17 mouse cellular contexts compared by ENCODE assay signal in the genomic region with DNA sequence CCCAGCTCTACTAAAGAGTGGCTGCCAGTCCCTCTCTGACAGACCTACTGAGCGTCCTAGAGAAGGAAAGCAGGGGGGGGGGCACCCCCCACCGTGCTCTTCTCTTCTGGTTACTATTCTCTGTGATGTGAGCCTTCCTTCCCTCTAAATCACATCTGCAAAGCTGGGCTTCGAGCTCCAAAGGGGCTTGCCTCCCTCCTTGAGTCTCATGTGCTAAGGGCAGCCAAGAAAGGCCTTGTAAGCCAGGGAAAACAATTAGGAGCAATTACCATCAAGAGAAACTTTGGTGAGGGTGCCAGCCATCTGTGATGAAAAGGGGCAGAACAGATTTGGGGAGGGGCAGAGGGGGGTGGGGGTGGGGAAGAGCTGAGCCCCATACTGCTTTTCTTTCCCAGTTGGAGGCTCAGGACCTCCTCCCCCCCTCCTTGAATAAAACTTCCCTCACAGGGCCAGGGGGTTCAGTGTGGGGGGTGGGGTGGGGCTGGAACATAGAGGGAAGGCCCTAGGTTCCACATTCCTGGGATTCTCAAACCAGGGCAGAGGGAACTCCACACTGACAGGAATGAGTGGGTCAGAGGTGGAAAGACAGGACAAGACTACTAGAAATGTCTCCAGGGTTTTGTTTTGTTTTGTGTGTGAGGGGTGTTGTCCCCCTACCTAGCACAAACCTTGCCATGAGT. TPM values are rescaled to one million over a fixed set of nuclear protein-coding genes. Genes with fewer than 3 reads are reported as not detected.
DNase-seq lines count a peak whose midpoint lies in the region; ATAC-seq and TF ChIP-seq lines count a peak whose summit lies in the region.
"Had no signal": no experiment of that assay in that cellular context is flagged by ENCODE, and none has a peak within 500 bp of the region (broad histone marks: within the 10 kb centered on the region; RNA-seq: fewer than 3 reads in every experiment).

No protein-coding gene starts in this region.

- H3K4me2 ChIP-seq in heart, embryonic 13.5 days: no peak overlapping the region
- no peak overlapping the region for H3K4me2 ChIP-seq in embryonic facial prominence, embryonic 14.5 days (ENCODE audit: low read depth, low read length)
- no peak overlapping the region for H3K4me2 ChIP-seq in limb, embryonic 12.5 days
- H3K4me2 ChIP-seq: hindbrain, embryonic 13.5 days; liver, embryonic 13.5 days had no signal

- no peak overlapping the region for H3K27ac ChIP-seq in heart, embryonic 13.5 days (replicated peaks)
- no peak overlapping the region; the same call in 1 of the 2 replicates for H3K27ac ChIP-seq in embryonic facial prominence, embryonic 14.5 days (replicated peaks; ENCODE audit: low read depth, low read length)
- peak overlapping the region; percentile 90 for H3K27ac ChIP-seq in limb, embryonic 12.5 days
- H3K27ac ChIP-seq in layer of hippocampus, adult 2 months: no peak overlapping the region
- H3K27ac ChIP-seq: hindbrain, embryonic 13.5 days; liver, embryonic 13.5 days; stomach, postnatal 0 days had no signal

- DNase-seq in heart, postnatal 25 days (ENCODE audit: low spot score): no peak
- DNase-seq in Muller cell, postnatal 12 days (ENCODE audit: inconsistent ontology term): peak; percentile 40
- peak; percentile 44 for DNase-seq in embryonic facial prominence, embryonic 14.5 days (ENCODE audit: low spot score)
- DNase-seq in layer of hippocampus, adult 2 months (ENCODE audit: low spot score in 2 of 2): no peak
- no peak for DNase-seq in urinary bladder, postnatal 14 days (ENCODE audit: low spot score)
- DNase-seq in heart, adult 9 months (ENCODE audit: low spot score in 2 of 2): no peak
- DNase-seq: B cell, adult 2 months; cerebellum, adult 18-20 months; kidney, adult 2 months; liver, embryonic 13.5 days; lung, postnatal 14 days; spleen, adult 18-20 months had no signal

- H3K9ac ChIP-seq in heart, embryonic 13.5 days: 0 out of 2 replicates have a peak overlapping the region, but pooled peaks have one; percentile 19
- no peak overlapping the region for H3K9ac ChIP-seq in embryonic facial prominence, embryonic 14.5 days (ENCODE audit: low read depth, low read length)
- no peak overlapping the region for H3K9ac ChIP-seq in limb, embryonic 12.5 days (replicated peaks)
- H3K9ac ChIP-seq: hindbrain, embryonic 13.5 days; liver, embryonic 13.5 days had no signal

- WGBS in heart, embryonic 13.5 days: 31% methylated on average over 3 of the region's 3 CpGs
- 11% methylated on average over 3 of the region's 3 CpGs for WGBS in embryonic facial prominence, embryonic 14.5 days
- WGBS in limb, embryonic 12.5 days: 10% methylated on average over 3 of the region's 3 CpGs

- ATAC-seq in heart, embryonic 13.5 days (ENCODE audit: extremely low read depth, insufficient number of reproducible peaks, low FRiP score, low TSS enrichment): no peak
- ATAC-seq in embryonic facial prominence, embryonic 14.5 days (ENCODE audit: low read depth): no peak
- ATAC-seq in limb, embryonic 12.5 days (ENCODE audit: insufficient number of reproducible peaks, insufficient read depth, low FRiP score, low TSS enrichment, low read depth): no peak

- TF ChIP-seq CTCF in layer of hippocampus, adult 2 months (conservative IDR thresholded peaks at IDR 0.05): no peak

- intact Hi-C loops in heart, postnatal 25 days (cut with DNase I): no loop called here

- no peak overlapping the region for H3K4me3 ChIP-seq in heart, embryonic 13.5 days
- H3K4me3 ChIP-seq in embryonic facial prominence, embryonic 14.5 days (ENCODE audit: low read depth, low read length): no peak overlapping the region
- no peak overlapping the region for H3K4me3 ChIP-seq in limb, embryonic 12.5 days (replicated peaks)
- H3K4me3 ChIP-seq in layer of hippocampus, adult 2 months: no peak overlapping the region
- H3K4me3 ChIP-seq: hindbrain, embryonic 13.5 days; liver, embryonic 13.5 days had no signal

- H3K4me1 ChIP-seq in heart, embryonic 13.5 days: peaks cover 8% of the 10 kb centered on the region
- H3K4me1 ChIP-seq in embryonic facial prominence, embryonic 14.5 days (ENCODE audit: control insufficient read depth, insufficient read depth, low read length): no peaks in the 10 kb centered on the region
- H3K4me1 ChIP-seq in limb, embryonic 12.5 days (replicated peaks): peaks cover 49% of the 10 kb centered on the region
- H3K4me1 ChIP-seq: liver, embryonic 13.5 days had no signal

- peaks cover 52% of the 10 kb centered on the region for H3K36me3 ChIP-seq in heart, embryonic 13.5 days
- H3K36me3 ChIP-seq in embryonic facial prominence, embryonic 14.5 days (ENCODE audit: control insufficient read depth, insufficient read depth, low read length): peaks cover 31% of the 10 kb centered on the region
- peaks cover 42% of the 10 kb centered on the region for H3K36me3 ChIP-seq in limb, embryonic 12.5 days

- no peaks in the 10 kb centered on the region for H3K27me3 ChIP-seq in heart, embryonic 13.5 days (replicated peaks)
- H3K27me3 ChIP-seq in embryonic facial prominence, embryonic 14.5 days (replicated peaks; ENCODE audit: control insufficient read depth, insufficient read depth, low read length): no peaks in the 10 kb centered on the region
- no peaks in the 10 kb centered on the region for H3K27me3 ChIP-seq in limb, embryonic 12.5 days
- H3K27me3 ChIP-seq: hindbrain, embryonic 13.5 days; liver, embryonic 13.5 days had no signal

- H3K9me3 ChIP-seq in heart, embryonic 13.5 days: no peaks in the 10 kb centered on the region
- no peaks in the 10 kb centered on the region for H3K9me3 ChIP-seq in embryonic facial prominence, embryonic 14.5 days (ENCODE audit: control insufficient read depth, low read length)
- H3K9me3 ChIP-seq in limb, embryonic 12.5 days: no peaks in the 10 kb centered on the region
- H3K9me3 ChIP-seq: hindbrain, embryonic 13.5 days; liver, embryonic 13.5 days had no signal

RNA-seq across cellular contexts. Expression of gene Col2a1, which starts 30.7 kb away (rescaled TPM):
- 26.1 and 27.8 TPM in 2 replicates for polyA plus RNA-seq in heart, embryonic 13.5 days (2015; fragmentation: Nextera tagmentation; extraction: Ambion mirVana)
- under 1 TPM; 0.36 to 0.52 TPM for total RNA-seq in heart, postnatal 25 days (2021)
- polyA plus RNA-seq in embryonic facial prominence, embryonic 14.5 days (2014; fragmentation: Nextera tagmentation; extraction: Ambion mirVana): 372 and 595 TPM in 2 replicates
- polyA plus RNA-seq in limb, embryonic 12.5 days (2016; fragmentation: Nextera tagmentation; extraction: Ambion mirVana): 431 and 545 TPM in 2 replicates
- 1 to 10 TPM in 1 of 2 experiments, under 1 TPM in 1; 0.61 to 1.2 TPM for total RNA-seq in layer of hippocampus, adult 2 months (2021)
- polyA plus RNA-seq: kidney, adult 2 months; large intestine, adult 2 months had no signal

RNA-seq across cellular contexts. Expression of gene Pfkm, which starts 57.2 kb away (rescaled TPM):
- polyA plus RNA-seq in heart, embryonic 13.5 days (2015; fragmentation: Nextera tagmentation; extraction: Ambion mirVana): 86.7 and 90.4 TPM in 2 replicates
- total RNA-seq in heart, postnatal 25 days (2021): 100 to 1,000 TPM; 887 to 925 TPM
- 62.2 and 69.6 TPM in 2 replicates for polyA plus RNA-seq in embryonic facial prominence, embryonic 14.5 days (2014; fragmentation: Nextera tagmentation; extraction: Ambion mirVana)
- 49.4 and 52.7 TPM in 2 replicates for polyA plus RNA-seq in limb, embryonic 12.5 days (2016; fragmentation: Nextera tagmentation; extraction: Ambion mirVana)
- 100 to 1,000 TPM; 333 to 349 TPM for total RNA-seq in layer of hippocampus, adult 2 months (2021)

RNA-seq across cellular contexts. Expression of gene Senp1, which starts 58.3 kb away (rescaled TPM):
- 18.2 and 19.6 TPM in 2 replicates for polyA plus RNA-seq in heart, embryonic 13.5 days (2015; fragmentation: Nextera tagmentation; extraction: Ambion mirVana)
- total RNA-seq in heart, postnatal 25 days (2021): 10 to 100 TPM in 1 of 2 experiments, 1 to 10 TPM in 1; 9.9 to 10.2 TPM
- 27.2 and 29.4 TPM in 2 replicates for polyA plus RNA-seq in embryonic facial prominence, embryonic 14.5 days (2014; fragmentation: Nextera tagmentation; extraction: Ambion mirVana)
- polyA plus RNA-seq in limb, embryonic 12.5 days (2016; fragmentation: Nextera tagmentation; extraction: Ambion mirVana): 46.3 and 46.9 TPM in 2 replicates
- 10 to 100 TPM; 12.7 to 13.5 TPM for total RNA-seq in layer of hippocampus, adult 2 months (2021)

Comparison
In these comparisons a context has a peak if more than half of its experiments do, and no peak if none do; other contexts are left out.
1. DNase-seq: peak in Muller cell, postnatal 12 days (single experiment) and embryonic facial prominence, embryonic 14.5 days (single experiment); none in heart, postnatal 25 days (single experiment), layer of hippocampus, adult 2 months (0 of 2), urinary bladder, postnatal 14 days (single experiment) and heart, adult 9 months (0 of 2).
2. RNA of gene Col2a1, which starts 30.7 kb away (polyA plus RNA-seq): 431 to 545 TPM in limb, embryonic 12.5 days and 372 to 595 TPM in embryonic facial prominence, embryonic 14.5 days; 26.1 to 27.8 TPM in heart, embryonic 13.5 days; every median in the first group is over 10 times any median in the second.